Mouse (Mus musculus): ENCODE measurements around the gene Enho. TPM values are rescaled to one million over a fixed set of nuclear protein-coding genes. Genes with fewer than 3 reads are reported as not detected.

The Enho gene
- polyA plus RNA-seq, 1 experiment from 2014 or later, result 122 TPM

DNA sequence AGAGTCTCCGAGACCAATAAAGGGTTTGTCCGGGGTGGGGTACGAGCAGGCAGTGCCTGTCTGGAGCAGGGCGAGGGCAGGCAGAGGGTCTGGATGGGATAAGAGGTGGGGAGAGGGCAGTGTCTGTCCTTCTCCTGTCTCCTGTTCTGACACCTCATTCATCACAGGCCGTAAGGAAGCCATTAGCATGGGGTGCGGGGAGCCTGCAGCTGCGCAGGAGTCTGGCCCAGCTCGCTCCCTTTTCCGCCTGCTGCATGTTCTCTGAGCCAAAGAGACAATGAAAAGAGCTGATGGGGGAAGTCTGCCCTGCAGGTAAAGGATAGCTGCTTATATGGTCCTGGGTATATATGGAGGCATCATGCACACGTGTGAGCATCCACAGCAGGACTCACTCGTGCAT is 22.6 kb upstream of the Enho start:
- Histone ChIP-seq H3K27me3 (no peaks in the 10 kb centered on the region), H3K36me3 (no peaks in the 10 kb centered on the region), H3K4me3 (no peak overlapping the region), H3K4me2 (no peak overlapping the region), H3K9ac (no peak overlapping the region), H3K9me3 (no peaks in the 10 kb centered on the region), H3K4me1 (replicated peaks) (peaks cover 53% of the 10 kb centered on the region), H3K27ac (replicated peaks) (no peak overlapping the region; the same call in 1 of the 2 replicates)
- no peak for ATAC-seq (ENCODE audit: low FRiP score, low read depth)
- 59% methylated on average over 11 of the region's 11 CpGs for WGBS

DNA sequence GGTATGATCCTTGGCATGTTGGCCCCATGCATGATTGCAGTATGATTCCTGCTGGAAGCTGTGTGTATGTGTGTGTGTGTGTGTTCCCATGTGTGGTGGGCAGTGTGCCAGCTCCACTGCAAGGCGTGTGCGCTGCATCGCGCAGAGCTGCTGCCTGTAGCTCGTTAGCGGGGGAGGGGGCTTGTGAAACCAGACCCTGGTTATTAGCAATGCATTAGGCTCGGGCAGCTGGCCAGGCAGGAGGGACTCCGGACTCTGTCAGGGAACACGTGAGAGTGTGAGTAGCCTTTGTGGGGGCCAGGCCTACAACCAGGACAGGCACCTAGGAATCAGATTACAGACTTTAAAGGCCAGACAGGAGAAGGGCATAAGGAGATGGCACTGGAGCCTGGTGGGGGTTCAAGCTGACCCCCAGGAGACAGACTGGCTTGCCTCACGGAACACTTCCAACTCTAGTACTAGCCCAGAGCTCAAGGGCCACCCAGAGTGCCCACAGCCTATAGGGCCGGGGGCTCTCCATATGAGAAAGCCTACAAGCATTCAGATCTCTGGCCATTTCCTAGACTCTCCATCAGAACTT is 20.8 kb upstream of the Enho start:
- Histone ChIP-seq H3K4me1 (replicated peaks) (peaks cover 53% of the 10 kb centered on the region), H3K27me3 (no peaks in the 10 kb centered on the region), H3K9ac (no peak overlapping the region), H3K4me3 (no peak overlapping the region), H3K9me3 (no peaks in the 10 kb centered on the region), H3K36me3 (no peaks in the 10 kb centered on the region), H3K4me2 (no peak overlapping the region), H3K27ac (replicated peaks) (no peak overlapping the region)
- 25% methylated on average over 11 of the region's 11 CpGs for WGBS
- no peak for ATAC-seq (ENCODE audit: low FRiP score, low read depth)

DNA sequence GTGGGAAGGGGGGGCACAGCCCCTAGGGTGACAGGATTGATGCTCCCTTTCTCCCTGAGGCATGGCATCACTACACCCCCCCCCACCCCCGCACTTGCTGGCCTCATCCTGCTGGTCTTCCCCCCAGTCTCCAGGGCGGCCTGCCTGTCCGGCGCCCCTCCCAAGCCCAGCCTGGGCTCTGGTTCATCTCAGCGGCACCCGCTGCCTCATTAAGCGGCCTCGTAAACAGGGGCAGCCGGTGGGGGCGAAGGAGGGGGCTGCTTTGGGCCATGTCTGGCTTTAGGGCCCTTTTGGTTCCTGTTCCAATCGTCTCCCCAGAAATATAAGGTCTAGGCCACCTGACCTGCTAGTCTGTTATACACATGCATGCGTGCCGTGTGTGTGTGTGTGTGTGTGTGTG is 19.4 kb upstream of the Enho start:
- no peak overlapping the region for H3K27ac ChIP-seq (replicated peaks)
- no peak for ATAC-seq (ENCODE audit: low FRiP score, low read depth)
- H3K9ac ChIP-seq, result no peak overlapping the region
- H3K4me1 ChIP-seq (replicated peaks), result peaks cover 42% of the 10 kb centered on the region
- 62% methylated on average over 13 of the region's 13 CpGs for WGBS
- H3K27me3 ChIP-seq, result no peaks in the 10 kb centered on the region
- no peaks in the 10 kb centered on the region for H3K36me3 ChIP-seq
- no peak overlapping the region for H3K4me3 ChIP-seq
- no peaks in the 10 kb centered on the region for H3K9me3 ChIP-seq
- H3K4me2 ChIP-seq, result no peak overlapping the region

DNA sequence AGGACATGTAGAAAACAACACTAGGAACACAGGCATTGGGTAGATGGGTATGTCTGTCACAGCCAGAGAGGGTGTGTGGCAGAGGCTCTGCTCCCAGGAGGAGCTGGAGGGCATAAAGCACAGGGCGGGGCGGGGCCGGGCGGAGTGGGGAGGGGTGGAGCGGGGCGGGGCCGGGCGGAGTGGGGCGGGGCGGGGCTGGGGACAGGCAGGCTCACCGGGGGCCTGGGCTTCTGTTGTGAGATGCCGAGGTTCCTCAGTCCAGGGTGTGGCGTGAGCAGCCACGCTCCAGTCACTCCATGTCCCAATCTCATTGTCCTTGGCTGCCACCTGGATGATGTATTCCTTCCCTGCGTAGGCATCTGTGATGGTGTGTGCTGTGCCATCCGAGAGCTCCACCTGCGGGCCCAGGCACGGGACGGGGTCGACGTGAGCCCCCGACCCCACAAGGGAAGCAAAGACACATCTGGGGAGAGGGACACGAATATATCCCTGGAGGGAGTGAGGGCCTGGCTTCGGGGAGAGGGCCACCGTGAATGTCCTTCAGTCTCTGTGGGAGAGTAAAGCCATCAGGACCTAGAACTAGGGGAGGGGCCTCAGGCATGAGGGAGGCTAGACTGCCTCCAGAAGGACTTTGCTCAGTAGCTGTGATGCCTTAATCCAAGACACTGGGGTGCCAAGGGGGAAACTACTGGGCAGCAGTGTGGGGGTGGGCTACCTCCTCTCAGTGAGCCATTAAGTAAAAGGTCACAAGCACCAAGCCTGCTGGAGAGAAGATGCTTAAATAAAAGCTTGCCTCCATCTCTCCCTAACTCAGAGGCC is 18.7 kb upstream of the Enho start:
- H3K27ac ChIP-seq (replicated peaks), result no peak overlapping the region
- WGBS, result 23% methylated on average over 25 of the region's 25 CpGs
- no peak for ATAC-seq (ENCODE audit: low FRiP score, low read depth)

DNA sequence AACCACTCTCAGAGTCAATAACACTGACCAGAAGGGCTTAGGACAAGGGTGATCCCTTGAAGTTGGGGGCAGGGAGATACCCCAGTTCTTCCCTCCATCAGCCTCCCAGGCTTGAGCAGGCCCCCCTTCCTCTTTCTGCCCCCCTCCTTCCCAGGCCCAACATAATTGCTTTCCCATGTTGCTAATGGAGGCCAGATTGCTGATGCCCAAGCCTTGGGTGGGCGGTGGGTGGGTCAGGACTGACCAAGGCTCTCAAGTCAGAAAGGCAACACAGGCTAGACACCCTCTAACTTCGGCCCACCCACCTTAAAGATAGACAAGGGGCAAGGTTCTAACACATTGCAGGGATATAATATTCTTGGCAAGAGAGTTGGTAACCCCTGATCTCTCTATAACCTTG is 15.4 kb upstream of the Enho start:
- H3K9ac ChIP-seq, result no peak overlapping the region
- no peaks in the 10 kb centered on the region for H3K27me3 ChIP-seq
- H3K27ac ChIP-seq (replicated peaks), result no peak overlapping the region
- ATAC-seq (ENCODE audit: low FRiP score, low read depth), result no peak
- no peak overlapping the region for H3K4me2 ChIP-seq
- H3K9me3 ChIP-seq, result no peaks in the 10 kb centered on the region
- no peak overlapping the region for H3K4me3 ChIP-seq
- H3K4me1 ChIP-seq (replicated peaks), result peaks cover 21% of the 10 kb centered on the region
- 80% methylated on average over 2 of the region's 2 CpGs for WGBS
- H3K36me3 ChIP-seq, result no peaks in the 10 kb centered on the region

More for the DNA sequence above, 18.7 kb upstream of the Enho start:
- Histone ChIP-seq H3K4me2 (no peak overlapping the region), H3K4me3 (no peak overlapping the region), H3K9ac (no peak overlapping the region), H3K36me3 (no peaks in the 10 kb centered on the region), H3K4me1 (replicated peaks) (peaks cover 37% of the 10 kb centered on the region), H3K9me3 (no peaks in the 10 kb centered on the region), H3K27me3 (no peaks in the 10 kb centered on the region)

DNA sequence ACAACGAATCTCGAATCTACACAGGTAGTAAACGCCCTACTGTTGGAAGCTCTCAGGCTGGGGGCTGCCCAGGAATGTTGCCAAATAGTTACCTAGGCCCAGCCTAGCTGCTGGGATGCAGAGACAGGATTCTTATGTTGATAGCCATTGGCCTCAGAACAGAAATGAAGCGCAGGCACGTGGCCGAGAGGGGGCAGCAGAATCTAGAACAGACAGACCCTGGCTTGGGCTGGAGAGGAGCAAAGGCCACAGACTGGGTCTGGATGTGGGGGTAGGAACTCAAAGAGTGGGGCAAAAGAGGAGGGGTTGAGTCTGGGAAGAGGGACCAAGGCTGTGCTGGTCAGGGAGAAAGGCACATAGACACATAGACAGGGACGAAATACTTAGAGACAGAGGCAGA is 14.1 kb upstream of the Enho start:
- H3K36me3 ChIP-seq, result no peaks in the 10 kb centered on the region
- WGBS, result 16% methylated on average over 7 of the region's 7 CpGs
- no peak; the same call in 1 of the 2 replicates for ATAC-seq (ENCODE audit: low FRiP score, low read depth)
- H3K27ac ChIP-seq (replicated peaks), result no peak overlapping the region
- no peaks in the 10 kb centered on the region for H3K27me3 ChIP-seq
- no peaks in the 10 kb centered on the region for H3K9me3 ChIP-seq
- H3K4me3 ChIP-seq, result no peak overlapping the region
- H3K4me1 ChIP-seq (replicated peaks), result peaks cover 10% of the 10 kb centered on the region
- no peak overlapping the region for H3K9ac ChIP-seq
- H3K4me2 ChIP-seq, result no peak overlapping the region

DNA sequence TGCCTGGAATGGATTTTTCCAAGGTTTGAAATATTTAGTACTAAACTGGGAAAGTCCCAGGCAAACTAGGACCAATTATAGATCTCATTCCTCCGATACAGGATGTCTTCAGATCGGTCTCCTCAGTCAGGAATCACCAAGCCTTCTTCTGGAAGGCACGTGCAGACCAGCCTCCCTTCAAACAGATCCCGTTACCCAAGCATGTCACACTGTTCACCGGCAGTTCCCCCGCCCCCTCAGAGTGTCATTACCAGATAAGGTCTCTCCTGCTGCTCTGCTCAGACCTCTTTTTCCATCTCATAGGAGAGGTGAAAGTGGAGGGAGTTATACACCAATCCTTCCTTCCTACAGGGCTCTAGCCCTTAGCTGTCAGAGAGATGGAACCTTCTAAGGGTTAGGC is 13.6 kb upstream of the Enho start:
- Histone ChIP-seq H3K4me2 (no peak overlapping the region), H3K9me3 (no peaks in the 10 kb centered on the region), H3K4me1 (replicated peaks) (peaks cover 8% of the 10 kb centered on the region), H3K27ac (replicated peaks) (no peak overlapping the region), H3K36me3 (no peaks in the 10 kb centered on the region), H3K9ac (no peak overlapping the region), H3K4me3 (no peak overlapping the region), H3K27me3 (no peaks in the 10 kb centered on the region)
- WGBS, result 62% methylated on average over 6 of the region's 6 CpGs
- ATAC-seq (ENCODE audit: low FRiP score, low read depth), result no peak

DNA sequence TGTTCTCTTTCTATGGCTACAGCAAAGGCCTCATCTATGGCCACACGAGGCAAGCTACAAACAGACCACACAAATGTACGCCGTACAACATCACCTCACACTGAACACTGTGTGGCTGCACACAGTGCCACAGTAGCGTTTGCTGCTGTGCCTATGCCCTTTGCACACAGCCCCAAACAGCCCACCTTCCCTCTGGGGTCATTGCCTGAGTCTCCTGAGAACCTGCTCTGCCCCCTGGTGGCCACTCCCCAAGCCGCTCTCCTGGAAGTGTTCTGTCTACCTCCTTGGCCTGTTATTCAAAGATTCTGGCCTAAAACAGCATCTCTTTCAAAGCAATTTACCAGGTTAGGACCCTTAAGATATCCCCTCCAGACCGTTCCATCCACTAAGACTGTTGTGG is 13.2 kb upstream of the Enho start:
- peaks cover 7% of the 10 kb centered on the region for H3K4me1 ChIP-seq (replicated peaks)
- no peak overlapping the region for H3K27ac ChIP-seq (replicated peaks)
- no peaks in the 10 kb centered on the region for H3K9me3 ChIP-seq
- no peak overlapping the region for H3K4me3 ChIP-seq
- H3K36me3 ChIP-seq, result no peaks in the 10 kb centered on the region
- no peak overlapping the region for H3K4me2 ChIP-seq
- 45% methylated on average over 6 of the region's 6 CpGs for WGBS
- no peaks in the 10 kb centered on the region for H3K27me3 ChIP-seq
- no peak overlapping the region for H3K9ac ChIP-seq
- 0 out of 2 replicates have a peak, but pooled peaks have one; percentile 23 for ATAC-seq (ENCODE audit: low FRiP score, low read depth)

DNA sequence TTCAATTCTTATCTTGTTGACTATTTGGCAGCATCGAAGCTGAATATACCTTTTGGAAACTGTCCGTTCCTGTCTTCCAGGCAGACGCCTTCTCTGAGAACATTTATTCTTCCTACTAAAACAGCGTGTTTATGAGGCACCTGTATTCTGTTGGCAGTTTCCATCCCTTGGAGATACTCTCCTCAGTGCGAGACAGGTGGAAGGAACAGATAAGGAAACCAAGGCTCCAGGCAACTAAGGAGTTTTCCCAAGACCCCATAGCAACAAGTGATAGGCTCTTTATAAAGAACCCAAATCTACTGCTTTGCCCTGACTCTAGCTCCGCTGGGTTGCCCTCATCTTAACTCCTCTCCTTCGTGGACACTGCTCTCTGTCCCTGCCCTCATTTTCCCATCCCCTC is 8.5 kb upstream of the Enho start:
- H3K9ac ChIP-seq, result no peak overlapping the region
- no peak overlapping the region for H3K4me2 ChIP-seq
- no peaks in the 10 kb centered on the region for H3K27me3 ChIP-seq
- peaks cover 8% of the 10 kb centered on the region; the same call in 1 of the 2 replicates for H3K4me1 ChIP-seq (replicated peaks)
- no peaks in the 10 kb centered on the region for H3K36me3 ChIP-seq
- no peak for ATAC-seq (ENCODE audit: low FRiP score, low read depth)
- H3K4me3 ChIP-seq, result no peak overlapping the region
- no peak overlapping the region for H3K27ac ChIP-seq (replicated peaks)
- WGBS, result 63% methylated on average over 7 of the region's 7 CpGs
- no peaks in the 10 kb centered on the region for H3K9me3 ChIP-seq

DNA sequence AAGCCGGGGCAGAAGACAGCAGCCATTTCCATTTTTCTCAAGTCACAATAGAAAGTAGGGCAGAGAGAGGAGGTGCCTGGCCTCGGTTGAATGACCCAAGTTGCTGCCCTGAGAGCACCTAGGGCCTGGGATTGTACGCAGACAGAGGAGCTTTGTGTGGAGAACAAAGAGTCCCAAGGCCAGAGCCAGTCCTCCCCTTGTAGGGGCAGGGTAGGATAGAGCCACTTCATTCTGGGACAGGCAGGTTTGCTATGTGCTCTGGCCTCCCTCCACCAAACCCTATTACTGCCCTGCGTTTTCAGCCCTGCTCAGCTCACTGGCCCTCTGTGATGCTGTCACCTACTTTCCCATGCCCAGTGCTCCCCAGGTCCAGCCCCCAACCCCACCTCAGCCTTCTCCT is 8.0 kb upstream of the Enho start:
- no peak overlapping the region for H3K4me2 ChIP-seq
- H3K4me3 ChIP-seq, result no peak overlapping the region
- peak; percentile 35; the same call in 1 of the 2 replicates for ATAC-seq (ENCODE audit: low FRiP score, low read depth)
- H3K9ac ChIP-seq, result no peak overlapping the region
- WGBS, result 19% methylated on average over 4 of the region's 4 CpGs
- H3K27ac ChIP-seq (replicated peaks), result no peak overlapping the region
- H3K36me3 ChIP-seq, result no peaks in the 10 kb centered on the region
- H3K9me3 ChIP-seq, result no peaks in the 10 kb centered on the region
- peaks cover 4% of the 10 kb centered on the region; the same call in 1 of the 2 replicates for H3K4me1 ChIP-seq (replicated peaks)
- no peaks in the 10 kb centered on the region for H3K27me3 ChIP-seq

DNA sequence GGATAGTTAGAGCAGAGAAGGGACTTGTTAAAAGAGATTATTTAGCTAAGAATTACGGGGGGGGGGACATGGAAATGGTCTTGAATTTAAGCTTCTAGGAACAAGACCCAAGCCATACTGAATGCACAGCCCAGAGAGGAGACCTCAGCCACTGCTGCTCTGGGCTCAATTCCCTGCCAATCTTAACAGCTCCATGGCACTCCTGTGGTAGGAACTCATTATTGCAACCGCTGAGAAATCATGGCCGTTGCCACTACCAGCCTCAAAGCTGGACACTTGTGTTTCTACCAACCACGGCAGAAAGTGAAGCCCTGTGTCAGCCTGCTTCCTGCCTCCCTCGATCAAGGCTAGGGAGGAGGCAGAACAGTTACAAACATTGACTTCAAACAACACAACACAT is 5.4 kb upstream of the Enho start:
- Histone ChIP-seq H3K4me3 (no peak overlapping the region), H3K36me3 (no peaks in the 10 kb centered on the region), H3K9me3 (no peaks in the 10 kb centered on the region), H3K4me1 (replicated peaks) (peaks cover 8% of the 10 kb centered on the region), H3K4me2 (no peak overlapping the region), H3K9ac (no peak overlapping the region), H3K27ac (replicated peaks) (no peak overlapping the region), H3K27me3 (no peaks in the 10 kb centered on the region)
- ATAC-seq (ENCODE audit: low FRiP score, low read depth), result no peak
- WGBS, result 38% methylated on average over 5 of the region's 5 CpGs

DNA sequence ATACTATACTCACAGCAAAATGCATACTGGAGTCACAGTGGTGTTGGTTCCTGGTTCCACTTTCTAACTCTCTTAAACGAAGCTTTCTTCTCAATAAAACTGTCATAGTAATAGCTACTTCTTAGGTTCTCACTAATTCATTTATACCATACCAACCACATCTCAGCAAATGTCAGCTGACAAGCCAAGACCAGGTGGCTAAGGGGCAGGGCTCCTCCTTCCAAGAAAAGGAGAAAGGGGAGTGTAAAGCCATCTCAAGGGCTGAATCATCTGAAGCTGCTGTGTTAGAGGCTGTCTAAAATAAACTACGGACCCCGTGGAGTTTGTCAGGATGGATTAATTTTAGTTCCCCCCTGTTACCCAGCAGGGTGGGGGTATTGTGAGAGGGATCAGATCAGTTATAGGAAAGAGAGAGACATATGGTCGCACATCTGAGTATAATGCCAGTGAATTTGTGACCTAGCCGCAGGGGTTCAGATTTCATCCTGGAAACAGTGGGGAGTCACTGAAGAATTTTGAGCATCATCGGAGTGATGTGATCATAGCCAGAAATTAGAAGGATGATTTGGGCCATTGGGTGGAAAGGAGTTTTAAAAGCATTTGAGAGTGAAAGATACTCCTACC is 1.2 kb upstream of the Enho start:
- Histone ChIP-seq H3K9ac (no peak overlapping the region), H3K9me3 (no peaks in the 10 kb centered on the region), H3K27ac (replicated peaks) (no peak overlapping the region), H3K4me1 (replicated peaks) (peaks cover 37% of the 10 kb centered on the region), H3K4me2 (no peak overlapping the region), H3K27me3 (no peaks in the 10 kb centered on the region), H3K4me3 (no peak overlapping the region), H3K36me3 (no peaks in the 10 kb centered on the region)
- ATAC-seq (ENCODE audit: low FRiP score, low read depth), result no peak
- WGBS, result 73% methylated on average over 6 of the region's 6 CpGs
